Mouse (Mus musculus) liver (tissue): ENCODE measurements at regions not wholly inside any gene's neighbourhood (a gene's known extent, or its start where the extent isn't known, plus 50 kb on each side); places are given as distances from the start of the nearest gene placed in this dataset.

Experiments used
- DNase-seq: peaks from one replicate; pipeline ENCODE4 v3.0.0-alpha.2; 2020; ENCODE audit warnings: mixed read lengths

- DNase-seq, result no peak
Measured at GRCm38 (mm10) chr5:52309317-52310060, 54.1 kb upstream of the Sod3 start.

- no peak for DNase-seq
Measured at GRCm38 (mm10) chr5:52296303-52296702, 67.3 kb upstream of the Sod3 start.

- no peak for DNase-seq
Measured at GRCm38 (mm10) chr5:52294466-52294865, 69.1 kb upstream of the Sod3 start.

GRCm38 (mm10) chr5:52288319-52288718 is 75.3 kb upstream of the Sod3 start:
- no peak for DNase-seq

GRCm38 (mm10) chr5:52280871-52281270 is 82.7 kb upstream of the Sod3 start:
- no peak for DNase-seq

GRCm38 (mm10) chr5:52278111-52278510 is 85.5 kb upstream of the Sod3 start:
- no peak for DNase-seq

- no peak for DNase-seq
Measured at GRCm38 (mm10) chr5:52263214-52263613, 72.9 kb upstream of the Dhx15 start.

- no peak for DNase-seq
Measured at GRCm38 (mm10) chr5:52258075-52258474, 67.8 kb upstream of the Dhx15 start.

- DNase-seq, result peak; percentile 7
Measured at GRCm38 (mm10) chr5:52254602-52255071, 64.3 kb upstream of the Dhx15 start.

- DNase-seq, result peak; percentile 7
Measured at GRCm38 (mm10) chr5:52249804-52250203, 59.5 kb upstream of the Dhx15 start.

GRCm38 (mm10) chr5:52243931-52244330 is 53.6 kb upstream of the Dhx15 start:
- no peak for DNase-seq

GRCm38 (mm10) chr5:52242414-52242813 is 52.1 kb upstream of the Dhx15 start:
- no peak for DNase-seq

GRCm38 (mm10) chr5:52240540-52240939 is 50.2 kb upstream of the Dhx15 start:
- DNase-seq, result peak; percentile 28
